Mouse (Mus musculus) lung, adult 2 months (tissue): ENCODE measurements at regions not wholly inside any gene's neighbourhood (a gene's known extent, or its start where the extent isn't known, plus 50 kb on each side); places are given as distances from the start of the nearest gene placed in this dataset.

Source experiments
- CTCF ChIP-seq: fragments of 200-500 bp; IDR thresholded peaks from 2 replicates; pipeline ENCODE4 v1.5.1; 2011; ENCODE audit warnings: mild to moderate bottlenecking, low read length, control low read depth; ENCODE audit not compliant: insufficient read depth
- POLR2A ChIP-seq: fragments of 200-500 bp; IDR thresholded peaks from 2 replicates; pipeline ENCODE4 v1.6.1; 2011; ENCODE audit warnings: low read depth, mild to moderate bottlenecking, control low read depth, low read length, borderline replicate concordance; ENCODE audit errors: extremely low read depth

DNA sequence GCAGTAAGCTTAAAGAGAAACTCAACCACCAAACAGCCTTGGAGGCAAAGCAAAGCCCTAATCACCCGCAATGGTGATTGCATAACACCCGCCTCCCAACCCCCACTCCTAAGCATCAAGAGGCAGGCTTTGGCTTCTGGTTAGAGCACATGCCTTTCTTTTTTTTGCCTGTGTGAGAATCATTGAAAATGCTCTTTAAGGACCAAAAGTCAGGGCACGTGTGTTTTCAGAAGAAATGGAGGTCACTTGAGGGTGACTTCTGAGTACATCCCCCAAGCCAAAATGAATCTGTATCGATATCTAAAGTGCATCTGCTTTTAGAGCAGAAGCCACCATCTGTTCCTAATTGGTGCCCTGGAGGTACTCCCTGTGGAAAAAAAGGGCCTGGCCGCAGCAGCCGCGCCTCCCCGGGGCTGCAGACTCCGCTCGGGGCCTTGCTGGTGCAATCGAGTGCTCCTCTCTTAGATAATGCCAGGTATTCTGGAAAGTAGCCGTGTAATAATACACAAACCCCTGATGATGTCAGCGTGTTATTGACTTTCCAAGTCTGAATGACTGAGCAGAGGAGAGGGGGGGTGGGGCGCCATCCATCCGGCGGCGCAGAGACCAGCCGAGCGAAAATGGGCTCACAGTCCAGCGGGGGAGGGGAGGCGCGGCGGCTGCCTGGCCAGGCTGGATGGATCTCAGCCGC, 140.7 kb upstream of the Tbl1xr1 start:
- no peak for TF ChIP-seq CTCF
- no peak for TF ChIP-seq POLR2A
